In the genomic region with DNA sequence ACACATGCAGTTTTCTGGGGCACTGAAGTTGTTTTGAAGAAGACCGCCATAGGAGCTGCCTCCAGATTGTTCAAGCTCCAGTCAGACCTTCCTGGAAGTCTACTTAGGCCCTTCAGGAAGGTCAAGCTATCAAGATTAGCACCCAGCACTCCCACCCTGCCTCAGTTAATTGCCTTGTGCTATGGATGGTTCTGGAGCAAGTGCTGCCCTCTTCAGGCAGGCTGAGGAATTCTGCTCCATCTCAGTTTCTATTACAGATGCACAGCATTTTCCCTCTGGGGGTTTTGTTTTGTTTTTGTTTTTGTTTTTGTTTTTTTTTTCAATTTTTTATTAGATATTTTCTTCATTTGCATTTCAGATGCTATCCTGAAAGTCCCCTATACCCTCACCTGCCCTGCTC, we compare ENCODE assay signal across 10 mouse cellular contexts.
DNase-seq lines count a peak whose midpoint lies in the region; ATAC-seq and TF ChIP-seq lines count a peak whose summit lies in the region.
"Had no signal": no experiment of that assay in that cellular context is flagged by ENCODE, and none has a peak within 500 bp of the region (broad histone marks: within the 10 kb centered on the region; RNA-seq: fewer than 3 reads in every experiment).

No protein-coding gene starts in this region.

- no peak for TF ChIP-seq EP300 in heart, postnatal 0 days (IDR thresholded peaks at IDR 0.05; ENCODE audit: low read depth)

- H3K4me3 ChIP-seq in heart, postnatal 0 days (ENCODE audit: low read depth, low read length), result no peak overlapping the region
- H3K4me3 ChIP-seq in small intestine, adult 2 months (ENCODE audit: low read depth, low read length), result no peak overlapping the region
- H3K4me3 ChIP-seq: embryonic facial prominence, embryonic 12.5 days; intestine, embryonic 15.5 days had no signal

- no peaks in the 10 kb centered on the region for H3K4me1 ChIP-seq in heart, postnatal 0 days (ENCODE audit: control insufficient read depth, insufficient read depth)
- no peaks in the 10 kb centered on the region for H3K4me1 ChIP-seq in small intestine, adult 2 months (ENCODE audit: control insufficient read depth, insufficient read depth, insufficient read length, low read length)
- H3K4me1 ChIP-seq: embryonic facial prominence, embryonic 12.5 days; intestine, embryonic 15.5 days had no signal

- no peaks in the 10 kb centered on the region for H3K27me3 ChIP-seq in heart, postnatal 0 days (ENCODE audit: control insufficient read depth, insufficient read depth, low read length)
- no peaks in the 10 kb centered on the region for H3K27me3 ChIP-seq in small intestine, adult 2 months (ENCODE audit: control insufficient read depth, insufficient read depth, low read length)
- H3K27me3 ChIP-seq: embryonic facial prominence, embryonic 12.5 days; intestine, embryonic 15.5 days had no signal

- WGBS in heart, postnatal 0 days, result 84% methylated on average over 1 of the region's 1 CpGs
- 97% methylated on average over 1 of the region's 1 CpGs for WGBS in small intestine, adult 2 months

- no peak overlapping the region for H3K4me2 ChIP-seq in heart, postnatal 0 days (ENCODE audit: low read depth, low read length)
- H3K4me2 ChIP-seq: embryonic facial prominence, embryonic 12.5 days; intestine, embryonic 15.5 days had no signal

- no peak for ATAC-seq in heart, postnatal 0 days (ENCODE audit: insufficient read depth, low read depth)
- ATAC-seq in inflammation-experienced regulatory T-cells, adult 6 months, result no peak
- ATAC-seq: intestine, embryonic 15.5 days; midbrain, embryonic 16.5 days had no signal

- no peak overlapping the region for H3K27ac ChIP-seq in heart, postnatal 0 days (ENCODE audit: low read depth)
- H3K27ac ChIP-seq in small intestine, adult 2 months (ENCODE audit: insufficient read depth, low read depth, low read length), result no peak overlapping the region
- H3K27ac ChIP-seq: embryonic facial prominence, embryonic 12.5 days; intestine, embryonic 15.5 days had no signal

- DNase-seq in heart, postnatal 0 days (ENCODE audit: low spot score), result no peak
- no peak for DNase-seq in heart, adult 9 months (ENCODE audit: low spot score in 2 of 2)
- DNase-seq in retina, embryonic 14.5 days (ENCODE audit: low spot score), result peak; percentile 13
- no peak for DNase-seq in retina, postnatal 1 day
- DNase-seq in adrenal gland, postnatal 36 days, result peak; percentile 19 to 41

- peak; percentile 28; the same call in 1 of the 2 replicates for TF ChIP-seq CTCF in heart, postnatal 0 days (IDR thresholded peaks at IDR 0.05; ENCODE audit: low read depth)
- TF ChIP-seq CTCF in small intestine, adult 2 months (IDR thresholded peaks at IDR 0.05; ENCODE audit: extremely low read depth, insufficient read length, insufficient replicate concordance, low read depth, low read length), result peak; percentile 60; the same call in 1 of the 2 replicates

- no peak for TF ChIP-seq POLR2A in small intestine, adult 2 months (IDR thresholded peaks at IDR 0.05; ENCODE audit: low read depth, low read length)

- H3K9ac ChIP-seq in heart, postnatal 0 days (replicated peaks; ENCODE audit: low read depth, low read length), result no peak overlapping the region
- H3K9ac ChIP-seq: embryonic facial prominence, embryonic 12.5 days; intestine, embryonic 15.5 days had no signal

- H3K9me3 ChIP-seq in heart, postnatal 0 days (replicated peaks; ENCODE audit: control insufficient read depth, low read length), result no peaks in the 10 kb centered on the region
- H3K9me3 ChIP-seq: embryonic facial prominence, embryonic 12.5 days; intestine, embryonic 15.5 days had no signal

- H3K36me3 ChIP-seq in heart, postnatal 0 days (replicated peaks; ENCODE audit: control insufficient read depth, insufficient read depth, low read length), result no peaks in the 10 kb centered on the region
- H3K36me3 ChIP-seq in small intestine, adult 2 months (ENCODE audit: control insufficient read depth, insufficient read depth, low read length), result no peaks in the 10 kb centered on the region
- H3K36me3 ChIP-seq: embryonic facial prominence, embryonic 12.5 days; intestine, embryonic 15.5 days had no signal

Comparison
In these comparisons a context has a peak if more than half of its experiments do, and no peak if none do; other contexts are left out.
1. DNase-seq: peak in retina, embryonic 14.5 days (single experiment) and adrenal gland, postnatal 36 days (2 of 2); none in heart, postnatal 0 days (single experiment), heart, adult 9 months (0 of 2) and retina, postnatal 1 day (single experiment).